Mouse (Mus musculus) myocyte (in vitro differentiated cells): Measurements from ENCODE around the gene Cd200. TPM values are rescaled to one million over a fixed set of nuclear protein-coding genes. Genes with fewer than 3 reads are reported as not detected.
A peak's percentile ranks its signal among the peaks of the same experiment; 100 is the strongest.

Experiments
- H3K27me3 ChIP-seq: one replicate; pipeline ENCODE4 v1.6.1; 2011; ENCODE audit not compliant: control insufficient read depth, insufficient read depth, insufficient read length
- H3K36me3 ChIP-seq: one replicate; pipeline ENCODE4 v1.6.1; 2011; ENCODE audit not compliant: control insufficient read depth, insufficient read depth
- H3K4me2 ChIP-seq: one replicate; pipeline ENCODE4 v1.6.1; 2011; ENCODE audit warnings: low read depth, control low read depth
- H3K4me3 ChIP-seq: one replicate; pipeline ENCODE4 v1.5.1; 2011; ENCODE audit warnings: mild to moderate bottlenecking, control low read depth, moderate library complexity
- H3K79me2 ChIP-seq: one replicate; pipeline ENCODE4 v1.6.1; 2011; ENCODE audit not compliant: control insufficient read depth, insufficient read depth
- H3ac ChIP-seq: one replicate; pipeline ENCODE4 v1.6.1; 2011; ENCODE audit not compliant: control insufficient read depth, insufficient read length
- CEBPB ChIP-seq: IDR thresholded peaks from 2 replicates; pipeline ENCODE4 v1.6.1; 2011; ENCODE audit warnings: mild to moderate bottlenecking, moderate library complexity; ENCODE audit not compliant: poor library complexity, insufficient read depth, severe bottlenecking
- E2F4 ChIP-seq: IDR thresholded peaks from one replicate; pipeline ENCODE4 v1.6.1; 2011; ENCODE audit warnings: mild to moderate bottlenecking, control low read depth, moderate library complexity; ENCODE audit not compliant: insufficient read depth
- MAX ChIP-seq: IDR thresholded peaks from one replicate; pipeline ENCODE4 v1.6.1; 2011; ENCODE audit warnings: low read depth, mild to moderate bottlenecking, control low read depth
- MYOD1 ChIP-seq, 3 experiments: IDR thresholded peaks; one replicate each; pipeline ENCODE4 v1.6.1; 2011; ENCODE audit warnings: control low read depth in 2 of 3, low read depth in 2 of 3, mild to moderate bottlenecking in 2 of 3, moderate library complexity in 1 of 3; ENCODE audit not compliant: insufficient read length in 2 of 3, control insufficient read depth in 1 of 3
- MYOG ChIP-seq, 3 experiments: IDR thresholded peaks; one replicate each; pipeline ENCODE4 v1.6.1; 2011; ENCODE audit warnings: control low read depth in 2 of 3, low read depth in 2 of 3, mild to moderate bottlenecking in 2 of 3; ENCODE audit not compliant: insufficient read length in 2 of 3, control insufficient read depth in 1 of 3, insufficient read depth in 1 of 3
- POLR2A ChIP-seq: IDR thresholded peaks from one replicate; pipeline ENCODE4 v1.6.1; 2011; ENCODE audit warnings: low read depth, mild to moderate bottlenecking, control low read depth, moderate library complexity; ENCODE audit not compliant: insufficient read length
- POLR2AphosphoS2 ChIP-seq: IDR thresholded peaks from one replicate; pipeline ENCODE4 v1.6.1; 2011; ENCODE audit warnings: low read depth, control low read depth; ENCODE audit not compliant: insufficient read length
- REST ChIP-seq: IDR thresholded peaks from one replicate; pipeline ENCODE4 v1.6.1; 2011; ENCODE audit warnings: mild to moderate bottlenecking, control low read depth, moderate library complexity; ENCODE audit not compliant: insufficient read depth, insufficient read length
- SRF ChIP-seq: IDR thresholded peaks from one replicate; pipeline ENCODE4 v1.6.1; 2011; ENCODE audit warnings: low read depth; ENCODE audit not compliant: control insufficient read depth, insufficient read length
- TCF12 ChIP-seq: IDR thresholded peaks from one replicate; pipeline ENCODE4 v1.6.1; 2011; ENCODE audit warnings: mild to moderate bottlenecking, control low read depth; ENCODE audit not compliant: poor library complexity, insufficient read depth, severe bottlenecking
- TCF3 ChIP-seq: IDR thresholded peaks from one replicate; pipeline ENCODE4 v1.6.1; 2011; ENCODE audit warnings: low read depth, control low read depth; ENCODE audit not compliant: insufficient read length
- USF1 ChIP-seq: IDR thresholded peaks from one replicate; pipeline ENCODE4 v1.6.1; 2011; ENCODE audit warnings: low read depth, mild to moderate bottlenecking, control low read depth, moderate library complexity
- polyA plus RNA-seq: library from polyadenylated mRNA; unstranded; fragments of >200 nt; fragmentation: generic; extraction: Trizol; gene quantifications from one replicate; pipeline ENCODE4 v1.2.1, GENCODE M21; 2012; ENCODE audit warnings: missing spikeins

Cd200 gene
- polyA plus RNA-seq, 1 experiment, result 40.3 TPM

DNA sequence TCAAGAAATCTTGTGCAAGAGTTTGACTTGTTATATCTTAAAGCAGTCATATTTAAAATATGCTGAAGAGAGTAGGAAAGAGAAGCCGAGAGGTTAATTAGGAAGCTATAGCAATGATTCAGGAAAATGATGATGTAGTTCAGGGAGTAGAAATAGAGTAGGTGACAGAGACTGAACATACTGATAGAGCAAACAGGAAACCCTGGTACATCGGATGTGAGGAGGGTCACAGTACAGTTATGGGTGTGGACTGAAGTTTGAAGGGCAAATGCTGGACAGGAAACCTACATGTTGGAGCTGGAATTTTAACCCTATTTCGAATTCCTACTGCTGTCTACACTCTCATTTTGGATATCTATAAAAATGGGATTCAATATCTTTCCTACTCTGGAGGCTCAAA, 29.9 kb downstream of the Cd200 start:
- Histone ChIP-seq H3K4me3 (no peak overlapping the region), H3ac (no peak overlapping the region), H3K79me2 (no peaks in the 10 kb centered on the region), H3K36me3 (peaks cover 6% of the 10 kb centered on the region), H3K27me3 (no peaks in the 10 kb centered on the region), H3K4me2 (no peak overlapping the region)
- TF ChIP-seq E2F4, result no peak
- no peak for TF ChIP-seq REST
- TF ChIP-seq USF1, result no peak
- TF ChIP-seq TCF12, result no peak
- TF ChIP-seq MYOD1 (IDR thresholded peaks at IDR 0.05; ENCODE audit: control insufficient read depth in 1 of 3, insufficient read length in 2 of 3, low read depth in 2 of 3), result no peak
- TF ChIP-seq POLR2A, result no peak
- no peak for TF ChIP-seq POLR2AphosphoS2
- no peak for TF ChIP-seq MAX
- TF ChIP-seq TCF3, result no peak
- TF ChIP-seq CEBPB, result no peak
- TF ChIP-seq MYOG (IDR thresholded peaks at IDR 0.05; ENCODE audit: control insufficient read depth in 1 of 3, insufficient read depth in 1 of 3, insufficient read length in 2 of 3, low read depth in 2 of 3), result no peak
- TF ChIP-seq SRF, result no peak

DNA sequence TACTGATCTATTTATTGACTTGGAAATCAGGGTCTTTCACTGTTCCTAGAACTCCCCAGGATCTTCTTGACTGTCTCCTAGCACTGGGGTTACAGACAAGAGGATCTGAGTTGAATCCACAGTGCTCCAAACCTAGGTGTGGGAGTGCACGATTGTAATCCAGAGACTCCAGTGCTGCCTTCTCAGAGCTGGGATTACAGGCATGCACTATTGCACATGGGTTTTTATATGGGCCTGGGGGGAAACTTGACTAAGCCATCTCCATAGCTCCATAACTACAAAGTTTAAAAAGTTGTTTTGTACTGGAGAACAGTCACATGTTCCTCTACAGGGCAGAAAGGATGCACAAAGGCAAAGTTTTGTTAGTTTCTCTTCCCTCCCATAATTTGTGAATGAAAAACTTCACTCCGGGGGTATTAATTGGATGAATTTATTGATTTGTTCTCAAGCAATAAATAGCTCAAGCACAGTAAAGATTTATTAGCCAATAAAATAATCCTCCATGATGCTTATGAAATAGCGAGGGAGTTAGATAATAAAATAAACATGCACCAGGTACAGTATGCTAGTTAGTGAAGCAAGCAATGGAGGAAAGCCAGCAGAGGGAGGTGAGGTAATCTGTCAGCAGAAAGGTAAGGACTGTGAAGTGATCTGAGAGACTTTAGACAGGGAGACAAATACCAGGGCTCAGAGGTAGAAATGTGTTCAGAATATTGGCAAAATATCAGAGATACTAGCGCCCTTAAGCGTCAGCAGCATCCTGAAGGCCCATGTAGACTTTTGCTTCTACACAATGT, 30.5 kb downstream of the Cd200 start:
- Histone ChIP-seq H3K79me2 (no peaks in the 10 kb centered on the region), H3K4me3 (no peak overlapping the region), H3K36me3 (peaks cover 6% of the 10 kb centered on the region), H3K27me3 (no peaks in the 10 kb centered on the region), H3K4me2 (no peak overlapping the region), H3ac (no peak overlapping the region)
- TF ChIP-seq REST (no peak), TCF12 (no peak), MYOG (IDR thresholded peaks at IDR 0.05; ENCODE audit: control insufficient read depth in 1 of 3, insufficient read depth in 1 of 3, insufficient read length in 2 of 3, low read depth in 2 of 3) (no peak), MYOD1 (IDR thresholded peaks at IDR 0.05; ENCODE audit: control insufficient read depth in 1 of 3, insufficient read length in 2 of 3, low read depth in 2 of 3) (no peak), POLR2A (no peak), USF1 (no peak), SRF (no peak), CEBPB (no peak), E2F4 (no peak), POLR2AphosphoS2 (no peak)

DNA sequence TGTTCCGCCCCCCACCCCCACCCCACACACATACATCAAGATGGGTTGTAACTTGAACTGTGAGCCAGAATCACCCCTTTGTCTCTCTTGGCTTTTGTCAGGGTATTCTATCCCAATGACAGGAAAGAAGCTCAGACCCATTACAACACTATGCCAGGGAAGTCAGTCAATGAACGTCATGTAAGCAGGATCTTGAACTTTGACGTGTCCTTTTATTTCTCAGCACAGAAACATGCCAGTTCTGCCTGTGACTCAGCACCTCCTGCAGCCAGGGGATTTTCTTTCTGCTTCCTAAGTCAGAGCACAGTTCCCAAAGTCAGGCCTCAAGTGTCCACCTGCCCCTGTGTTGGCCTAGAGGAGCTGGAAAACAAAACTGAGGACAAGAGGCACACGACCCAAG, 31.5 kb downstream of the Cd200 start:
- no peak overlapping the region for H3K4me3 ChIP-seq
- no peak overlapping the region for H3ac ChIP-seq
- H3K36me3 ChIP-seq, result peaks cover 6% of the 10 kb centered on the region
- H3K4me2 ChIP-seq, result no peak overlapping the region
- no peaks in the 10 kb centered on the region for H3K27me3 ChIP-seq
- no peak for TF ChIP-seq USF1
- no peak for TF ChIP-seq TCF3
- TF ChIP-seq CEBPB, result no peak
- TF ChIP-seq SRF, result no peak
- TF ChIP-seq MYOD1 (IDR thresholded peaks at IDR 0.05; ENCODE audit: control insufficient read depth in 1 of 3, insufficient read length in 2 of 3, low read depth in 2 of 3), result no peak
- no peak for TF ChIP-seq MAX
- no peak for TF ChIP-seq E2F4
- TF ChIP-seq POLR2AphosphoS2, result no peak
- no peak for TF ChIP-seq MYOG (IDR thresholded peaks at IDR 0.05; ENCODE audit: control insufficient read depth in 1 of 3, insufficient read depth in 1 of 3, insufficient read length in 2 of 3, low read depth in 2 of 3)
- TF ChIP-seq REST, result no peak
- no peak for TF ChIP-seq TCF12
- no peak for TF ChIP-seq POLR2A
- H3K79me2 ChIP-seq, result no peaks in the 10 kb centered on the region

DNA sequence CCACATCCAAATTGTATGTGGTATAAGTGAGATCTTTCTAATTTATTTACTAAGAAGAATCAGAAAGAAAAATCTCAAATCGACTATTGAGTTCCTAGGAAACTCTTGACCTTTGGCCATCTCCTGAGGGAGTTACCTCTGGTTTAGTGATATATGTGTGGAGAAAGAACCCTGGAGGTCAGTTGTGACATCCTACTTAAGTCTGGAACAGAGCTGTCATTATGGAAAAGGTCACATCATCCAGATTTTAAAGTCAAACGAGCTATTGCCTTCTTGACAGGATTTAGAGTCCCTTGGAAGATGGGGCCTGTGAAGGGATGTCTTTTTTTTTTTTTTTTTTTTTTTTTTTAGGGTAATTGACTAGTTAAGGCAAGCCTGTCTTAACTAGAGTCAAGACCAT, 32.0 kb downstream of the Cd200 start:
- H3K27me3 ChIP-seq, result no peaks in the 10 kb centered on the region
- no peaks in the 10 kb centered on the region for H3K79me2 ChIP-seq
- no peak overlapping the region for H3ac ChIP-seq
- TF ChIP-seq E2F4 (no peak), MAX (no peak), MYOG (IDR thresholded peaks at IDR 0.05; ENCODE audit: control insufficient read depth in 1 of 3, insufficient read depth in 1 of 3, insufficient read length in 2 of 3, low read depth in 2 of 3) (no peak), POLR2AphosphoS2 (no peak), REST (no peak), TCF3 (no peak), CEBPB (no peak)
- H3K4me3 ChIP-seq, result no peak overlapping the region
- H3K4me2 ChIP-seq, result no peak overlapping the region
- peaks cover 6% of the 10 kb centered on the region for H3K36me3 ChIP-seq

DNA sequence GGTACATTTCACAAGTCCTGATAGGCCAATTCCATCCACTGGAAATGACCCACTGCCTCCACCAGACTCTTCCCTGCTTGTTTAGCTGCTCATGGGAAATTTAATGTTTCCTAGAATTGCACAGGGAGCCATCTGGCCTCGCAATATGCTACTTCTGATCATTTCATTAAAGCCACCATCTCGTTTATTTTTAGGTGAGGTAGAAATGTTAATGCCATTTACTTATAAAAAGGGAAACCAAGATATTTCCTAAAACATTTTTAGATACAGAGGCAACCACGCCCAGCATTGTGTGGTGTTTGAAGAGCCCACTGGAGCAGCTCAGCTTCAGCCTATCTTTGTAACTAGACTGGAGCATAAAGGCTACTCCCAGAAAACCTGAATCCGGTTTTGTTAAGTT, 32.6 kb downstream of the Cd200 start:
- no peaks in the 10 kb centered on the region for H3K79me2 ChIP-seq
- TF ChIP-seq MYOG (IDR thresholded peaks at IDR 0.05; ENCODE audit: control insufficient read depth in 1 of 3, insufficient read depth in 1 of 3, insufficient read length in 2 of 3, low read depth in 2 of 3) (no peak), TCF3 (no peak)
- H3K4me3 ChIP-seq, result no peak overlapping the region
- no peak overlapping the region for H3ac ChIP-seq
- peaks cover under 1% of the 10 kb centered on the region for H3K36me3 ChIP-seq
- no peaks in the 10 kb centered on the region for H3K27me3 ChIP-seq
- H3K4me2 ChIP-seq, result peak overlapping the region; percentile 10
